Mouse (Mus musculus) heart, embryonic 10.5 days (tissue): ENCODE measurements around the gene Zfp599. TPM values are rescaled to one million over a fixed set of nuclear protein-coding genes. Genes with fewer than 3 reads are reported as not detected.
"Not testable (repeated sequence)": the region's sequence is repeated elsewhere in the genome, so short reads cannot be mapped to it uniquely, and the experiment has no call there.

Experiments used
- DNase-seq: peaks from one replicate; pipeline ENCODE4 v3.0.0-alpha.2; 2017; ENCODE audit warnings: low spot score
- H3K27ac ChIP-seq: fragments of 300-500 bp; sonication (generic); 2 replicates; pipeline ENCODE4 v1.5.1; 2016; ENCODE audit warnings: mild to moderate bottlenecking
- H3K27me3 ChIP-seq: fragments of 300-500 bp; sonication (generic); 2 replicates; pipeline ENCODE4 v1.6.1; 2016; ENCODE audit warnings: mild to moderate bottlenecking; ENCODE audit not compliant: poor library complexity, insufficient read depth, severe bottlenecking
- H3K36me3 ChIP-seq: fragments of 300-500 bp; sonication (generic); 2 replicates; pipeline ENCODE4 v1.6.1; 2016; ENCODE audit warnings: mild to moderate bottlenecking, moderate library complexity
- H3K4me1 ChIP-seq: fragments of 300-500 bp; sonication (generic); 2 replicates; pipeline ENCODE4 v1.6.1; 2016; ENCODE audit warnings: mild to moderate bottlenecking
- H3K4me3 ChIP-seq: fragments of 300-500 bp; sonication (generic); 2 replicates; pipeline ENCODE4 v1.5.1; 2016; ENCODE audit warnings: mild to moderate bottlenecking, moderate library complexity
- H3K9me3 ChIP-seq: fragments of 300-500 bp; sonication (generic); 2 replicates; pipeline ENCODE4 v1.6.1; 2016; ENCODE audit warnings: mild to moderate bottlenecking, moderate library complexity
- WGBS: fragments of 180-500 bp; shearing (Covaris S2); methylation state at CpG from one replicate; pipeline ENCODE4 v1.1.7; 2016; 5-methylcytosine and 5-hydroxymethylcytosine counted together
- polyA plus RNA-seq: library from polyadenylated mRNA; unstranded; fragments of >200 nt; fragmentation: Nextera tagmentation; extraction: Ambion mirVana; gene quantifications from 2 replicates; pipeline ENCODE4 v1.2.1, GENCODE M21; 2016

Zfp599 gene
- 5.1 and 5.4 TPM in 2 replicates for polyA plus RNA-seq

GRCm38 (mm10) chr9:22259184-22260091 lies at the start of gene Zfp599:
Gene Zfp599 (minus strand): TSS chr9:22259895.
- under 1% methylated on average over 35 of the region's 35 CpGs for WGBS
- Histone ChIP-seq H3K4me1 (peaks cover 10% of the 10 kb centered on the region; the same call in 1 of the 2 replicates), H3K4me3 (peak within 1 kb of the TSS; percentile 76), H3K27me3 (no peaks in the 10 kb centered on the region), H3K27ac (peak within 1 kb of the TSS; percentile 88), H3K9me3 (peaks cover 3% of the 10 kb centered on the region; the same call in 1 of the 2 replicates), H3K36me3 (peaks cover 35% of the 10 kb centered on the region)
- DNase-seq: peak; percentile 92

DNA sequence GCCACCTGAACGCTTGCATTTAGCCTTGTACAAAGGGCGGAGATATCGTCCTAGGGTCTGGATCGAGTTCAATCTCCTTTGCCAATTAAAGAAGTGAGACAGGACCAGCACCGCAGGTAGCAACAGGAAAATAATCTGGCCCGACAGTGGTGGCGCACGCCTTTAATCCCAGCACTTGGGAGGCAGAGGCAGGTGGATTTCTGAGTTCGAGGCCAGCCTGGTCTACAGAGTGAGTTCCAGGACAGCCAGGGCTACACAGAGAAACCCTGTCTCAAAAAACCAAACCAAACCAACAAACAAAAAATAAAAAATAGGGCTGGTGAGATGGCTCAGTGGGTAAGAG lies 48.2 kb upstream of the Zfp599 start:
- not testable (repeated sequence) for H3K9me3 ChIP-seq, DNase-seq, H3K4me1 ChIP-seq, H3K27me3 ChIP-seq
- Histone ChIP-seq H3K4me3 (peak overlapping the region; percentile 84), H3K27ac (peak overlapping the region; percentile 98), H3K36me3 (peaks cover 25% of the 10 kb centered on the region)
- WGBS: 10% methylated on average over 9 of the region's 9 CpGs

DNA sequence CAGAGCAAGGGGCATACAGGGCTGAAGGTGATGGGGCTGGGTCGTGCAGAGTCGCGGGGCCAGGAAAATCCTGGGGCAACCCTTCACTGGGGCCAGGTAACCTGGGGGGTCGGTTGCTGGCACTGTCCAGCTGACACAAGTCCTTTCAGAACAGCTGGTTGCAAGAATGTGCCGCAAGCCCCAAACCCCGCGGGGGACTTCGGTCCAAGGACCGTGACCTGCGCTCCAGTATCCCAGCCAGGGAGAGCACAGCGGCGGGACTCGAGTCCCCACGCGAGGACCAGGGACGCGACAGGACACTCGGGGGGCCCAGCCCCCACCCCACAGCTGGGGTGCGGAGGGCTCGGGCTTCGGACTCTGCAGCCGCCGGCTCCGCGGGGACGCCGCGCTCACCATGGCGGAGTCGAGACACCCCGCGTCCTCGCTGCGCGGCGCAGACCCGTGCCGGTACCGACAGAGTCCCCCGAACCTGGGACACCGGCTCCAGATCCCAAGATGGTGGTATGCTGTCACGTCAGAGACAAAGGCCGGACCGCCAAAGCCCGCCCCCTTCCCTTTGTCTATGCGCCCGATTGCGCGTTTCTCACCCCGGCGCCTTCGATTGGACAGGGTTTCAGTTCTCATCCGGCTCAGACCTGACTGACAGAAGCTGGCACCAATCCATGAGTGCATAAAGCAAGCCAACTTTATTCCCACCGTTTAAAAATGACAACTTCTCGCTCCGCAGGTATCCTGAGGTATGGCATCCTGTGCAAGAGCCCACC lies 47.6 kb upstream of the Zfp599 start, which contains the start of gene Zfp810:
Zfp810 (minus strand) TSS at position 493 of the 764 bp plus-strand sequence.
- H3K9me3 ChIP-seq: 0 out of 2 replicates have a peak, but pooled peaks cover 4% of the 10 kb centered on the region
- under 1% methylated on average over 56 of the region's 56 CpGs for WGBS
- no peaks in the 10 kb centered on the region for H3K27me3 ChIP-seq
- H3K27ac ChIP-seq: peak within 1 kb of the TSS; percentile 98
- H3K4me3 ChIP-seq: peak within 1 kb of the TSS; percentile 84
- peak; percentile 99 for DNase-seq
- H3K36me3 ChIP-seq: peaks cover 30% of the 10 kb centered on the region
- peaks cover 10% of the 10 kb centered on the region for H3K4me1 ChIP-seq

GRCm38 (mm10) chr9:22306726-22307125 lies 47.0 kb upstream of the Zfp599 start:
- H3K4me3 ChIP-seq: peak overlapping the region; percentile 84
- H3K27me3 ChIP-seq: no peaks in the 10 kb centered on the region
- H3K9me3 ChIP-seq: no peaks in the 10 kb centered on the region
- peaks cover 36% of the 10 kb centered on the region for H3K36me3 ChIP-seq
- H3K4me1 ChIP-seq: peaks cover 10% of the 10 kb centered on the region
- H3K27ac ChIP-seq: peak overlapping the region; percentile 98
- 15% methylated on average over 6 of the region's 6 CpGs for WGBS
- DNase-seq: no peak

DNA sequence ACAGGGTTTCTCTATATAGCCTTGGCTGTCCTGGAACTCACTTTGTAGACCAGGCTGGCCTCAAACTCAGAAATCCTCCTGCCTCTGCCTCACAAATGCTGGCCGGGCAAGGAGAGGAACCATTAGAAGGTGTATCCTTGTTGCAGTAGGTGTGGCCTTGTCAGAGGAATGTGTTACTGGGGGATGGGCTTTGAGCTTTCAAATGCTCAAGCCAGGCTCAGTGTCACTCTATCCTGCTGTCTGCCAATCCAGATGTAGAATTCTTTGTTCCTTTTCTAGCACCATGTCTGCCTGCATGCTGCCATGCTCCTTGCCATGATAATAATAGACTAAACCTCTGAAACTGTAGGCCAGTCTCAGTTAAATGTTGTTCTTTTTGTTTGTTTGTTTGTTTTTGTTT lies 42.5 kb upstream of the Zfp599 start:
- Histone ChIP-seq H3K4me3 (no peak overlapping the region), H3K36me3 (peaks cover 74% of the 10 kb centered on the region), H3K4me1 (peaks cover 10% of the 10 kb centered on the region), H3K27me3 (no peaks in the 10 kb centered on the region), H3K9me3 (no peaks in the 10 kb centered on the region), H3K27ac (no peak overlapping the region)
- no peak for DNase-seq
- WGBS: 74% methylated on average over 1 of the region's 1 CpGs

GRCm38 (mm10) chr9:22278733-22279132 lies 19.0 kb upstream of the Zfp599 start:
- no peak for DNase-seq
- Histone ChIP-seq H3K4me1 (no peaks in the 10 kb centered on the region), H3K9me3 (peaks cover 62% of the 10 kb centered on the region), H3K27me3 (no peaks in the 10 kb centered on the region), H3K36me3 (peaks cover 96% of the 10 kb centered on the region), H3K4me3 (no peak overlapping the region), H3K27ac (no peak overlapping the region)
- 96% methylated on average over 4 of the region's 4 CpGs for WGBS

DNA sequence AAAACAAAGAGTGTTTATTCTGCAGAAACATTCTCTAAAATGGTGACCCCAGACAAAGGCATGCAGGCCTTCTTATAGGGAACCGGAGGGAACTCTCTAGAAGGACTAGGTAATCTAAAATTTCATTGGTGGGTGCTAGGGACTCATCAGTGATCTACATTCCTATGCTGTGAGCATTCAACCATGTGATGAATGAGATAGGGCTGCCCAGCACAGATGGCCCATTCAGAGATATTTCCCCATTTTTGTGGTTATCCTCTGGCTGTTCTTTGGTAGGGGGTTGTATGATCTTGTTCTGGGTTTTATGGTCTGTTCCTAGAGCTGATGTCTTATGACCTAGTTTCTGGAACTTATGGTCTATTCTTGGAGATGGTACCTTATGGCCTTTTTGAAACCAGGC lies 9.2 kb upstream of the Zfp599 start:
- H3K36me3 ChIP-seq: peaks cover 10% of the 10 kb centered on the region
- peaks cover 1% of the 10 kb centered on the region; the same call in 1 of the 2 replicates for H3K4me1 ChIP-seq
- H3K9me3 ChIP-seq: 0 out of 2 replicates have a peak, but pooled peaks cover 5% of the 10 kb centered on the region
- no peak overlapping the region for H3K4me3 ChIP-seq
- WGBS: 93% methylated on average over 1 of the region's 1 CpGs
- H3K27ac ChIP-seq: no peak overlapping the region
- DNase-seq: no peak
- no peaks in the 10 kb centered on the region for H3K27me3 ChIP-seq

- WGBS: 80% methylated on average over 10 of the region's 10 CpGs
- Histone ChIP-seq H3K4me3 (no peak overlapping the region), H3K4me1 (peaks cover 10% of the 10 kb centered on the region; the same call in 1 of the 2 replicates), H3K9me3 (0 out of 2 replicates have a peak, but pooled peaks cover 4% of the 10 kb centered on the region), H3K27ac (no peak overlapping the region), H3K36me3 (peaks cover 7% of the 10 kb centered on the region; the same call in 1 of the 2 replicates), H3K27me3 (no peaks in the 10 kb centered on the region)
- DNase-seq: no peak
Measured at GRCm38 (mm10) chr9:22262611-22263010, 2.9 kb upstream of the Zfp599 start.

DNA sequence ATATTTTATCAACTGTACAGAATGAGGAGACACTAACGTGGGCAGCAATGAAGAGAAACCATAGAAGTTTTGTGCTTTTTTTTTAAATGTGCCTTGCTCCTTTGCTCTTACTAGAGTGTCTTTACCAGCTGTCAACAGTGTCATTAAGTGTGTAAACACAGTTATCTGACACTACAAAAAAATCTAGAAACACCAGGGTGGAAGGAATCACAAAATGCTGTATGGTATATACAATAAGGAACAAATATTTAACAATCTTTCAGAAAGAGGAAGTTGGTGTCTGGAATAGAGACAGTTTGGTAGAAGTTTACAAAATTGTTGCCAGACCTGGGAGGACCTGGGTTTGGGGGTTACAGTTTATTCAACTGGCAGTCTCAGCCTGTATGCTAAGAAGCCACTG lies 1.9 kb upstream of the Zfp599 start:
- no peak overlapping the region for H3K4me3 ChIP-seq
- H3K27me3 ChIP-seq: no peaks in the 10 kb centered on the region
- WGBS: 76% methylated on average over 1 of the region's 1 CpGs
- H3K4me1 ChIP-seq: peaks cover 10% of the 10 kb centered on the region; the same call in 1 of the 2 replicates
- H3K9me3 ChIP-seq: no peaks in the 10 kb centered on the region
- H3K36me3 ChIP-seq: peaks cover 13% of the 10 kb centered on the region
- DNase-seq: no peak
- H3K27ac ChIP-seq: no peak overlapping the region

GRCm38 (mm10) chr9:22260092-22260422 lies 362 bp upstream of the Zfp599 start:
- peaks cover 3% of the 10 kb centered on the region; the same call in 1 of the 2 replicates for H3K9me3 ChIP-seq
- H3K36me3 ChIP-seq: peaks cover 28% of the 10 kb centered on the region
- DNase-seq: no peak
- H3K4me3 ChIP-seq: peak overlapping the region; percentile 76
- no peaks in the 10 kb centered on the region for H3K27me3 ChIP-seq
- H3K27ac ChIP-seq: peak overlapping the region; percentile 36; the same call in 1 of the 2 replicates
- peaks cover 10% of the 10 kb centered on the region; the same call in 1 of the 2 replicates for H3K4me1 ChIP-seq
- WGBS: 32% methylated on average over 3 of the region's 3 CpGs

- H3K9me3 ChIP-seq: peaks cover 6% of the 10 kb centered on the region; the same call in 1 of the 2 replicates
- H3K27ac ChIP-seq: peak overlapping the region; percentile 88
- peaks cover 7% of the 10 kb centered on the region; the same call in 1 of the 2 replicates for H3K4me1 ChIP-seq
- H3K4me3 ChIP-seq: peak overlapping the region; percentile 76
- no peak for DNase-seq
- no peaks in the 10 kb centered on the region for H3K27me3 ChIP-seq
- peaks cover 41% of the 10 kb centered on the region for H3K36me3 ChIP-seq
- WGBS: 73% methylated on average over 8 of the region's 8 CpGs
Measured at GRCm38 (mm10) chr9:22258784-22259183, 911 bp downstream of the Zfp599 start.

DNA sequence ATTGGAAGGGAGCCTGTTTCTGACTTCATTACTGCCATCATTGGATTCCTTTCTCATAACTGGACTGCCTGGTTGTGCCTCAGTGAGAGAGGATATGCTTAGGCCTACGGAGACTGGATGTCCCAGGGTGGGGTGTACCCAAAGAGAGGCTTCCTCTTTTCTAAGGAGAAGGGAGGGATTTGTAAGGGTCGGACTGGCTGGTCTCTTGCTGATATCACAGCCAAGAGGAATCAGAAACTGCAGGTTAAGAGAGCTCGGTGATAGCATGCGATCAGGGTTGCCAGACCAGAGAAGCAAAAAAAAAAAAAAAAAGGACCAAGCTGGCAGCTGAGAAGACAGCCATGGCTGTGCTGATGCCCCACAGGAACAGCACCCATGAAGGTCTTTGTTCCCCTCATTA lies 3.1 kb downstream of the Zfp599 start:
- 90% methylated on average over 4 of the region's 4 CpGs for WGBS
- H3K27ac ChIP-seq: no peak overlapping the region
- H3K4me1 ChIP-seq: 0 out of 2 replicates have a peak, but pooled peaks cover 3% of the 10 kb centered on the region
- H3K9me3 ChIP-seq: peaks cover 13% of the 10 kb centered on the region; the same call in 1 of the 2 replicates
- H3K36me3 ChIP-seq: peaks cover 63% of the 10 kb centered on the region
- no peak overlapping the region for H3K4me3 ChIP-seq
- no peak for DNase-seq
- no peaks in the 10 kb centered on the region for H3K27me3 ChIP-seq
